ENCODE assay signal across 24 mouse cellular contexts in the genomic region with DNA sequence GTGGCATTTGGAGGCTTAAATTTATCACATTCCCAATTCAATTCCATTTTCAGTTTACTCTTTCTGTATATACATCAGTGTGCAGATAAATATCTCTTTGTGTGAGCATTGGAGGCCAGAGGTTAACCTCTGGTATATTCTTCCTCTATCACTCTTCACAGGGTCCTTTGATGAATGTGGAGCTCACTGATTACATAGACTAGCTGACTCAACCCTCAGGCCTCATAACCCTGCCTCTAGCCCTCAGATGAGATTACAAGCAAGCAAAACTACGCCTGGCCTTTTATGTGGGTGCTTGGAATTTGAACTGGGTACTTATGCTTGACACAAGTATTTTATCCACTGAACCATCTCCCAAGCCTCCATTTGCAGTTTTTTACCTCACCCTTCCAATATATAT.
DNase-seq lines count a peak whose midpoint lies in the region; ATAC-seq and TF ChIP-seq lines count a peak whose summit lies in the region.
"Had no signal": no experiment of that assay in that cellular context is flagged by ENCODE, and none has a peak within 500 bp of the region (broad histone marks: within the 10 kb centered on the region; RNA-seq: fewer than 3 reads in every experiment).

No protein-coding gene starts in this region.

- H3K9me3 ChIP-seq in MEL (replicated peaks; ENCODE audit: insufficient read depth, low read length) = no peaks in the 10 kb centered on the region
- no peaks in the 10 kb centered on the region for H3K9me3 ChIP-seq in liver, postnatal 0 days (ENCODE audit: low read length)
- no peaks in the 10 kb centered on the region for H3K9me3 ChIP-seq in forebrain, embryonic 13.5 days (replicated peaks)
- H3K9me3 ChIP-seq: embryonic facial prominence, embryonic 15.5 days; hindbrain, embryonic 12.5 days; limb, embryonic 13.5 days; lung, embryonic 15.5 days; midbrain, embryonic 13.5 days had no signal

- ATAC-seq in liver, postnatal 0 days = peak; percentile 75
- ATAC-seq in forebrain, embryonic 13.5 days = no peak
- ATAC-seq in monocyte, adult 5-6 weeks (replicated peaks; ENCODE audit: insufficient number of reproducible peaks, low FRiP score, low TSS enrichment, poor library complexity, severe bottlenecking) = no peak
- ATAC-seq: midbrain, embryonic 13.5 days; Patski had no signal

- no peak overlapping the region for H3K4me2 ChIP-seq in liver, postnatal 0 days (ENCODE audit: low read depth, low read length)
- H3K4me2 ChIP-seq in forebrain, embryonic 13.5 days = no peak overlapping the region
- H3K4me2 ChIP-seq: embryonic facial prominence, embryonic 15.5 days; hindbrain, embryonic 12.5 days; limb, embryonic 13.5 days; lung, embryonic 15.5 days; midbrain, embryonic 13.5 days had no signal

- H3K4me1 ChIP-seq in MEL (ENCODE audit: control insufficient read depth in 1 of 2, insufficient read depth in 2 of 2, low read length in 2 of 2) = peaks cover 45 to 50% of the 10 kb centered on the region in 2 experiments
- peaks cover 20% of the 10 kb centered on the region for H3K4me1 ChIP-seq in liver, postnatal 0 days (ENCODE audit: insufficient read depth)
- no peaks in the 10 kb centered on the region for H3K4me1 ChIP-seq in forebrain, embryonic 13.5 days
- H3K4me1 ChIP-seq: embryonic facial prominence, embryonic 15.5 days; hindbrain, embryonic 12.5 days; limb, embryonic 13.5 days; lung, embryonic 15.5 days; midbrain, embryonic 13.5 days had no signal

- H3K79me2 ChIP-seq in MEL (ENCODE audit: control insufficient read depth, insufficient read depth, low read length, poor library complexity) = no peaks in the 10 kb centered on the region

- peak; percentile 48 for DNase-seq in 416B (ENCODE audit: low read depth)
- DNase-seq in MEL (ENCODE audit: low read depth, low spot score) = peak; percentile 74
- DNase-seq in liver = peak; percentile 71
- DNase-seq in liver, postnatal 0 days = no peak
- no peak for DNase-seq in thymus, postnatal 25 days
- DNase-seq: adrenal gland, postnatal 10 days; cerebellum, adult 2 months; gastrocnemius, postnatal 10 days; heart, adult 11 months; kidney, adult 18-20 months; kidney, postnatal 10 days; layer of hippocampus, postnatal 36 days; thymus, adult 18-20 months had no signal

- H3K4me3 ChIP-seq in MEL (ENCODE audit: control insufficient read depth in 1 of 2, insufficient read depth in 1 of 2, low read depth in 2 of 2, low read length in 2 of 2) = no peak overlapping the region
- H3K4me3 ChIP-seq in liver, postnatal 0 days (ENCODE audit: low read depth, low read length) = no peak overlapping the region
- H3K4me3 ChIP-seq in forebrain, embryonic 13.5 days = no peak overlapping the region
- H3K4me3 ChIP-seq: embryonic facial prominence, embryonic 15.5 days; hindbrain, embryonic 12.5 days; layer of hippocampus, adult 2 months; limb, embryonic 13.5 days; lung, embryonic 15.5 days; midbrain, embryonic 13.5 days; myocyte had no signal

- peak overlapping the region; percentile 23; the same call in 1 of the 2 replicates for H3K27ac ChIP-seq in MEL (ENCODE audit: control insufficient read depth, low read depth, low read length)
- H3K27ac ChIP-seq in liver, postnatal 0 days (ENCODE audit: low read depth) = 0 out of 2 replicates have a peak overlapping the region, but pooled peaks have one; percentile 23
- H3K27ac ChIP-seq in forebrain, embryonic 13.5 days = no peak overlapping the region
- H3K27ac ChIP-seq: embryonic facial prominence, embryonic 15.5 days; hindbrain, embryonic 12.5 days; layer of hippocampus, adult 2 months; limb, embryonic 13.5 days; lung, embryonic 15.5 days; macrophage; midbrain, embryonic 13.5 days had no signal

- TF ChIP-seq RAD21 in MEL (IDR thresholded peaks at IDR 0.05; ENCODE audit: low read depth, low read length) = no peak

- H3K9ac ChIP-seq in MEL (ENCODE audit: control insufficient read depth, low read depth, low read length, poor library complexity, severe bottlenecking) = no peak overlapping the region
- H3K9ac ChIP-seq in liver, postnatal 0 days (replicated peaks) = no peak overlapping the region
- H3K9ac ChIP-seq in forebrain, embryonic 13.5 days = no peak overlapping the region
- H3K9ac ChIP-seq: embryonic facial prominence, embryonic 15.5 days; hindbrain, embryonic 12.5 days; limb, embryonic 13.5 days; lung, embryonic 15.5 days; midbrain, embryonic 13.5 days had no signal

- WGBS in liver, postnatal 0 days (ENCODE audit: insufficient replicate concordance) = 64% methylated on average over 1 of the region's 1 CpGs
- WGBS in forebrain, embryonic 13.5 days = 85% methylated on average over 1 of the region's 1 CpGs

- TF ChIP-seq EP300 in MEL (IDR thresholded peaks at IDR 0.05; ENCODE audit: low read depth in 1 of 2, low read length in 2 of 2) = peak; percentile 77 to 88
- peak; percentile 92 for TF ChIP-seq EP300 in liver, postnatal 0 days (IDR thresholded peaks at IDR 0.05; ENCODE audit: low read depth)

- TF ChIP-seq CTCF in MEL (IDR thresholded peaks at IDR 0.05 in 2 of 3, conservative IDR thresholded peaks at IDR 0.05 in 1 of 3; ENCODE audit: control insufficient read depth in 1 of 3, insufficient read depth in 1 of 3, low read depth in 2 of 3, low read length in 3 of 3, poor library complexity in 1 of 3, severe bottlenecking in 1 of 3) = no peak
- TF ChIP-seq CTCF in liver, postnatal 0 days (IDR thresholded peaks at IDR 0.05; ENCODE audit: low read depth) = no peak

- no peak for TF ChIP-seq POLR2A in MEL (IDR thresholded peaks at IDR 0.05; ENCODE audit: control insufficient read depth in 1 of 2, insufficient read depth in 1 of 2, low read depth in 1 of 2, low read length in 2 of 2, poor library complexity in 1 of 2)

- H3K27me3 ChIP-seq in MEL (ENCODE audit: control insufficient read depth in 1 of 2, insufficient read depth in 2 of 2, low read length in 2 of 2) = no peaks in the 10 kb centered on the region
- no peaks in the 10 kb centered on the region for H3K27me3 ChIP-seq in liver, postnatal 0 days (ENCODE audit: insufficient read depth, low read length)
- no peaks in the 10 kb centered on the region for H3K27me3 ChIP-seq in forebrain, embryonic 13.5 days
- H3K27me3 ChIP-seq: embryonic facial prominence, embryonic 15.5 days; hindbrain, embryonic 12.5 days; limb, embryonic 13.5 days; lung, embryonic 15.5 days; midbrain, embryonic 13.5 days; Patski had no signal

- H3K36me3 ChIP-seq in MEL (ENCODE audit: control insufficient read depth in 1 of 2, insufficient read depth in 2 of 2, low read length in 2 of 2) = peaks cover 0 to 77% of the 10 kb centered on the region in 2 experiments; a peak in 3 of 4 replicates
- H3K36me3 ChIP-seq in liver, postnatal 0 days (replicated peaks; ENCODE audit: insufficient read depth, low read length) = peaks cover 41% of the 10 kb centered on the region
- H3K36me3 ChIP-seq in forebrain, embryonic 13.5 days (ENCODE audit: poor library complexity, severe bottlenecking) = peaks cover 53% of the 10 kb centered on the region

TF ChIP-seq in MEL, 35 proteins besides CTCF, POLR2A, EP300 and RAD21:
- TF ChIP-seq SMC3 (IDR thresholded peaks at IDR 0.05; ENCODE audit: low read depth, low read length) (no peak), TAL1 (IDR thresholded peaks at IDR 0.05; ENCODE audit: low read length) (peak; percentile 83), GATA1 (IDR thresholded peaks at IDR 0.05; ENCODE audit: low read depth, low read length) (peak; percentile 92), USF2 (IDR thresholded peaks at IDR 0.05; ENCODE audit: borderline replicate concordance in 1 of 2, insufficient read depth in 1 of 2, low read depth in 1 of 2, low read length in 2 of 2) (no peak), NELFE (IDR thresholded peaks at IDR 0.05; ENCODE audit: low read depth, low read length) (no peak), RCOR1 (IDR thresholded peaks at IDR 0.05; ENCODE audit: low read depth, low read length) (peak; percentile 59; the same call in 1 of the 2 replicates), ZNF384 (IDR thresholded peaks at IDR 0.05; ENCODE audit: low read depth, low read length) (no peak), TCF12 (IDR thresholded peaks at IDR 0.05; ENCODE audit: low read depth, low read length) (peak; percentile 91), JUND (IDR thresholded peaks at IDR 0.05; ENCODE audit: low read depth, low read length) (0 out of 2 replicates have a peak, but pooled peaks have one; percentile 11), SIN3A (IDR thresholded peaks at IDR 0.05; ENCODE audit: low read length) (peak; percentile 39), NRF1 (IDR thresholded peaks at IDR 0.05; ENCODE audit: insufficient read depth, low read depth, low read length, poor library complexity, severe bottlenecking) (no peak), ELF1 (IDR thresholded peaks at IDR 0.05; ENCODE audit: low read depth, low read length) (no peak), ZKSCAN1 (IDR thresholded peaks at IDR 0.05; ENCODE audit: low read depth, low read length) (no peak), MEF2A (IDR thresholded peaks at IDR 0.05; ENCODE audit: extremely low read depth, insufficient replicate concordance, low read depth, low read length, poor library complexity, severe bottlenecking) (no peak), ZMIZ1 (IDR thresholded peaks at IDR 0.05; ENCODE audit: low read depth, low read length) (no peak), MAX (IDR thresholded peaks at IDR 0.05; ENCODE audit: low read length) (0 out of 2 replicates have a peak, but pooled peaks have one; percentile 7), MYB (IDR thresholded peaks at IDR 0.05; ENCODE audit: low read depth, low read length) (no peak), KAT2A (conservative IDR thresholded peaks at IDR 0.05; ENCODE audit: low read depth, low read length) (no peak), MAFK (IDR thresholded peaks at IDR 0.05; ENCODE audit: borderline replicate concordance, low read depth, low read length) (no peak), ETS1 (IDR thresholded peaks at IDR 0.05; ENCODE audit: low read depth, low read length) (peak; percentile 71), HCFC1 (IDR thresholded peaks at IDR 0.05; ENCODE audit: low read depth, low read length) (no peak), MXI1 (IDR thresholded peaks at IDR 0.05; ENCODE audit: low read depth, low read length) (no peak; the same call in 1 of the 2 replicates), UBTF (IDR thresholded peaks at IDR 0.05; ENCODE audit: borderline replicate concordance, insufficient read depth, low read depth, low read length) (no peak), ZC3H11A (IDR thresholded peaks at IDR 0.05; ENCODE audit: low read depth, low read length) (no peak), MYC (IDR thresholded peaks at IDR 0.05; ENCODE audit: low read depth, low read length) (no peak)

Comparison
In these comparisons a context has a peak if more than half of its experiments do, and no peak if none do; other contexts are left out.
1. DNase-seq: peak in 416B (single experiment), MEL (single experiment) and liver (single experiment); none in liver, postnatal 0 days (single experiment) and thymus, postnatal 25 days (single experiment).